Mouse (Mus musculus) lung, postnatal 25 days (tissue): ENCODE results near the gene Arid5a.
A peak's percentile ranks its signal among the peaks of the same experiment; 100 is the strongest.

Experiments
- DNase-seq: peaks from one replicate; pipeline ENCODE4 v3.0.0; 2022; ENCODE audit warnings: low spot score

The Arid5a gene

GRCm38 (mm10) chr1:36307495-36308280 is at the start of gene Arid5a:
Gene Arid5a, plus strand, starts transcription at chr1:36307733.
- DNase-seq: peak; percentile 89

GRCm38 (mm10) chr1:36258631-36259030 is 48.9 kb upstream of the Arid5a start:
- no peak for DNase-seq

- no peak for DNase-seq
Observed at GRCm38 (mm10) chr1:36259281-36259680, 48.3 kb upstream of the Arid5a start.

- no peak for DNase-seq
Observed at GRCm38 (mm10) chr1:36260418-36260817, 47.1 kb upstream of the Arid5a start.

GRCm38 (mm10) chr1:36261708-36262504 is 45.6 kb upstream of the Arid5a start:
- peak; percentile 58 for DNase-seq

- peak; percentile 86 for DNase-seq
Observed at GRCm38 (mm10) chr1:36263833-36264488, 43.6 kb upstream of the Arid5a start.

GRCm38 (mm10) chr1:36266293-36266692 is 41.2 kb upstream of the Arid5a start:
- no peak for DNase-seq

GRCm38 (mm10) chr1:36267595-36267994 is 39.9 kb upstream of the Arid5a start:
- DNase-seq: no peak

GRCm38 (mm10) chr1:36269121-36269795 is 38.3 kb upstream of the Arid5a start:
- no peak for DNase-seq

GRCm38 (mm10) chr1:36270666-36271065 is 36.9 kb upstream of the Arid5a start:
- peak; percentile 36 for DNase-seq

- no peak for DNase-seq
Observed at GRCm38 (mm10) chr1:36271516-36272230, 35.9 kb upstream of the Arid5a start.

GRCm38 (mm10) chr1:36272546-36272945 is 35.0 kb upstream of the Arid5a start:
- DNase-seq: peak; percentile 67

GRCm38 (mm10) chr1:36273288-36273687 is 34.2 kb upstream of the Arid5a start:
- DNase-seq: peak; percentile 79

GRCm38 (mm10) chr1:36274455-36274854 is 33.1 kb upstream of the Arid5a start, which contains the start of gene Neurl3:
Gene Neurl3, minus strand, starts transcription at chr1:36274679.
- DNase-seq: no peak

- DNase-seq: no peak
Observed at GRCm38 (mm10) chr1:36275635-36276389, 31.7 kb upstream of the Arid5a start.

- peak; percentile 83 for DNase-seq
Observed at GRCm38 (mm10) chr1:36277267-36278060, 30.1 kb upstream of the Arid5a start.

- DNase-seq: peak; percentile 84
Observed at GRCm38 (mm10) chr1:36279202-36279601, 28.3 kb upstream of the Arid5a start.

GRCm38 (mm10) chr1:36280938-36281337 is 26.6 kb upstream of the Arid5a start:
- DNase-seq: no peak

- peak; percentile 37 for DNase-seq
Observed at GRCm38 (mm10) chr1:36281849-36282248, 25.7 kb upstream of the Arid5a start.

- no peak for DNase-seq
Observed at GRCm38 (mm10) chr1:36293470-36293869, 14.1 kb upstream of the Arid5a start.
